Mouse (Mus musculus): Measurements from ENCODE around the gene Tfrc. TPM values are rescaled to one million over a fixed set of nuclear protein-coding genes. Genes with fewer than 3 reads are reported as not detected.

Gene Tfrc
- polyA plus RNA-seq, 1 experiment from 2014 or later, result 40.2 TPM

DNA sequence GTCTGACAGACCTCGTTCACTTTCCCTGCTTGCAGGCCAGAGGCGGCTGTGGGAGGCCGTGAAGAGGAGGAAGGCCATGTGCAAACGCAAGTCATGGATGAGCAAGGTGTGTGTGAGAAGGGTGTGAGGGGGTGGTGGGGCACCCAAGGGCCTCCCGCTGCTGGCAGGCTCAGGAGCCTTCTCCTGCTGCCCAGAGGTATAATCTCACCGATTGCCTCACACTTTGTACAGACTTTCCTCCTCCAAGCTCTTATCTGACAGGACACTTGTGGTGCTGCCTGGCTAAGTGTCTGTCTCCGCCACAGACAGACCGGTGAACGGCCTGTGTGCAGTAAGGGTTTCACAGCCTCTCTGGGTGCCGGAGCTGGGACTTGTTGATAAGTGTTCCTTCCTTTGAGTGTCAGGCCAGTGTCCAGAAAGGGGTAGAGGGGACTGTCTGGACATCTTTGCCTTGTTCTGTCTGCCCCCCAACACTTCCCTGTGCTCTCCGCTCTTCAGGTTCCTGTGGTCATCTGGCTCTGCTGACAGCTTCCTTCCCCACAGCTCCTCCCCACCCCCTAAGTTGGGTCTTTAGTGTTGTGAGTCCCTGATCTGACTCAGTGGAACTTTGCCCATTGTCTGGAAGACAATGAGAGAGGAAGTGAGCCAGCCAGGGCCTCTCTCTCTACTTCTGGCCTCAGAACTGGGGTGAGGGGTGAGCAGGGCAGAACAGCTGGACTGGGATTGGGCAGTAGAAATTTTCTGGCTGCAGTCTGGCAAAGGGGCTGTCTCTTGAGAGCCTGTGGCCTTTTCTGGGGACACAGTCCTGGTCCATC lies 57.3 kb downstream of the Tfrc start:
- WGBS, result 71% methylated on average over 11 of the region's 11 CpGs
- H3K27me3 ChIP-seq (replicated peaks; ENCODE audit: control insufficient read depth, insufficient read depth, low read length), result no peaks in the 10 kb centered on the region

DNA sequence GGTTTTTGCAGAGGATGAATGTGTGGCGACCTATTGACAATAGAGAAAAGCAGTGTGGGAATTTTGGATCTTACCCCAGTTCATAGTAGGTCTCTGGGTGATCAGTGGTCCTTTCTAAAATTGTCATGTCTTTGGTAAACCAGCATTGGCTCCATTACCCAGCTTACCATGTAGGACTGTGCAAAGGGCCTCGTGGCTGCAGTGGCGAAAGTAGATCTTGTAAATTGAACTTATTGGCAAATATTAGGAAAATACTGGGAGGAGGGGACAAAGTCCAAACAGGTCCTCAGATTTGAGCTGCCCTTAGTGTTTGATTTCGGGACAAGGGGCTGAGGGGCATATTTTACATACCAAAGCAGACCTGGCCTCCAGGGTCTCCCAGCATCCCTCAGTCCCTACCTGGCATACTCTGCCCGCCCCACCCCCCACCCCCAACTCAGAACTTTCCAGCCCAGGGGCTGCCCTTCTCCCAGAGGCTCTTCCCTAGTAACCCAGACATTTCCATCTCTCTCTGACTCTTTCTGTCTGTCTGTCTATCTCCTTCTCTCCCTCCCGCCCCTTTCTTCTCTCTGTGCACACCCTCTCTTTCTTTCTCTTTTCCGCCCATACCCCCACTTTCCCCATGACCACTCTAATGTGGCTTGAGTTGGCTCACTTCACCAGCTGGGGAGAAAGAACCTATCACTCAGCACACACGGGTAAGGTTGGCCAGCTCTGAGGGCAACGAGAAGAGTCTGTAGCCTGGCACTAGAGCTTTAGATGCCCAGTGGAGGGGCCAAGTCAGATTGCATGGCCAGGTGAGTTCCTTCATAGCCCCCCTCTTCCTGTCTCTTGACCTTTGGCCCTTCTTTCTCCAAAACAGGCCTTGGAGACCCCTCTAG lies 58.2 kb downstream of the Tfrc start:
- Histone ChIP-seq H3K36me3 (ENCODE audit: control insufficient read depth, insufficient read depth, low read length) (peaks cover 51% of the 10 kb centered on the region), H3K4me3 (ENCODE audit: low read depth, low read length) (no peak overlapping the region), H3K4me2 (ENCODE audit: low read depth, low read length) (no peak overlapping the region), H3K27me3 (replicated peaks; ENCODE audit: control insufficient read depth, insufficient read depth, low read length) (no peaks in the 10 kb centered on the region), H3K27ac (replicated peaks; ENCODE audit: low read depth, low read length) (0 out of 2 replicates have a peak overlapping the region, but pooled peaks have one; percentile 4), H3K4me1 (ENCODE audit: control insufficient read depth, insufficient read depth, low read length) (peaks cover 3% of the 10 kb centered on the region; the same call in 1 of the 2 replicates), H3K9me3 (ENCODE audit: control insufficient read depth, low read length) (no peaks in the 10 kb centered on the region), H3K9ac (ENCODE audit: low read depth, low read length) (no peak overlapping the region)
- ATAC-seq (ENCODE audit: low read depth) (no peak), DNase-seq (ENCODE audit: low spot score) (no peak)
- WGBS, result 73% methylated on average over 9 of the region's 9 CpGs

More for the DNA sequence above, 57.3 kb downstream of the Tfrc start:
- Histone ChIP-seq H3K9me3 (ENCODE audit: control insufficient read depth, low read length) (no peaks in the 10 kb centered on the region), H3K4me1 (ENCODE audit: control insufficient read depth, insufficient read depth, low read length) (peaks cover 10% of the 10 kb centered on the region; the same call in 1 of the 2 replicates), H3K9ac (ENCODE audit: low read depth, low read length) (no peak overlapping the region), H3K27ac (replicated peaks; ENCODE audit: low read depth, low read length) (peak overlapping the region; percentile 61), H3K4me3 (ENCODE audit: low read depth, low read length) (no peak overlapping the region), H3K36me3 (ENCODE audit: control insufficient read depth, insufficient read depth, low read length) (peaks cover 43% of the 10 kb centered on the region), H3K4me2 (ENCODE audit: low read depth, low read length) (no peak overlapping the region)
- DNase-seq (ENCODE audit: low spot score) (peak; percentile 68), ATAC-seq (ENCODE audit: low read depth) (no peak)

GRCm38 (mm10) chr16:32667552-32667872 lies 58.8 kb downstream of the Tfrc start:
- Histone ChIP-seq H3K4me2 (ENCODE audit: low read depth, low read length) (no peak overlapping the region), H3K27me3 (replicated peaks; ENCODE audit: control insufficient read depth, insufficient read depth, low read length) (no peaks in the 10 kb centered on the region), H3K36me3 (ENCODE audit: control insufficient read depth, insufficient read depth, low read length) (peaks cover 56% of the 10 kb centered on the region), H3K9me3 (ENCODE audit: control insufficient read depth, low read length) (no peaks in the 10 kb centered on the region), H3K4me1 (ENCODE audit: control insufficient read depth, insufficient read depth, low read length) (no peaks in the 10 kb centered on the region), H3K4me3 (ENCODE audit: low read depth, low read length) (no peak overlapping the region), H3K9ac (ENCODE audit: low read depth, low read length) (no peak overlapping the region), H3K27ac (replicated peaks; ENCODE audit: low read depth, low read length) (0 out of 2 replicates have a peak overlapping the region, but pooled peaks have one; percentile 8)
- no peak for DNase-seq (ENCODE audit: low spot score)
- 78% methylated on average over 3 of the region's 3 CpGs for WGBS
- ATAC-seq (ENCODE audit: low read depth), result no peak

GRCm38 (mm10) chr16:32668030-32668429 lies 59.3 kb downstream of the Tfrc start:
- Histone ChIP-seq H3K4me3 (ENCODE audit: low read depth, low read length) (no peak overlapping the region), H3K9me3 (ENCODE audit: control insufficient read depth, low read length) (no peaks in the 10 kb centered on the region), H3K27ac (replicated peaks; ENCODE audit: low read depth, low read length) (0 out of 2 replicates have a peak overlapping the region, but pooled peaks have one; percentile 8), H3K4me1 (ENCODE audit: control insufficient read depth, insufficient read depth, low read length) (no peaks in the 10 kb centered on the region), H3K36me3 (ENCODE audit: control insufficient read depth, insufficient read depth, low read length) (peaks cover 61% of the 10 kb centered on the region), H3K4me2 (ENCODE audit: low read depth, low read length) (no peak overlapping the region), H3K27me3 (replicated peaks; ENCODE audit: control insufficient read depth, insufficient read depth, low read length) (no peaks in the 10 kb centered on the region), H3K9ac (ENCODE audit: low read depth, low read length) (no peak overlapping the region)
- WGBS, result 68% methylated on average over 8 of the region's 10 CpGs
- ATAC-seq (ENCODE audit: low read depth) (peak; percentile 59), DNase-seq (ENCODE audit: low spot score) (peak; percentile 39)

DNA sequence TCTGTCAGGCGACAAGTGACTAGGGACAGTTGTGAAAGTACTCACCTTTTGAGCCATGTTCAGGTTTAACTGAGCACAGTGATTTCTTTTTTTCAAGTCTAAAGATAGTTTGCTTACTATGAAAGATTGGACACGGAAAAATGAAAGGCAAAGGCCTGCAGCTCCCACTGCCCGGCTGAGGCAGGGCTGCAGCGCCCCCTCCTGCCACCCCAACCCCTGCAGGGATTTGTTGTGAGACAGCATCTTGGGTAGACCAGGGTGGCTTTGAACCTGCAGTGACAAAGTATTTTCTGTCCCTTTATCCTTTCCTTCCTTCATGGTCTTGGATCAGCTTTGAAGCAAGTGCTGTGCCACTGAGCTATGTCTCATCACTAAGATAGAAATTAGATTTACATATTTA lies 59.8 kb downstream of the Tfrc start:
- no peaks in the 10 kb centered on the region for H3K4me1 ChIP-seq (ENCODE audit: control insufficient read depth, insufficient read depth, low read length)
- WGBS, result 42% methylated on average over 4 of the region's 4 CpGs
- no peak overlapping the region for H3K27ac ChIP-seq (replicated peaks; ENCODE audit: low read depth, low read length)
- no peak for ATAC-seq (ENCODE audit: low read depth)
- H3K9me3 ChIP-seq (ENCODE audit: control insufficient read depth, low read length), result no peaks in the 10 kb centered on the region
- H3K27me3 ChIP-seq (replicated peaks; ENCODE audit: control insufficient read depth, insufficient read depth, low read length), result no peaks in the 10 kb centered on the region
- DNase-seq (ENCODE audit: low spot score), result no peak
- peaks cover 61% of the 10 kb centered on the region for H3K36me3 ChIP-seq (ENCODE audit: control insufficient read depth, insufficient read depth, low read length)
- no peak overlapping the region for H3K9ac ChIP-seq (ENCODE audit: low read depth, low read length)
- H3K4me3 ChIP-seq (ENCODE audit: low read depth, low read length), result no peak overlapping the region
- no peak overlapping the region for H3K4me2 ChIP-seq (ENCODE audit: low read depth, low read length)

- Histone ChIP-seq H3K4me2 (ENCODE audit: low read depth, low read length) (no peak overlapping the region), H3K9me3 (ENCODE audit: control insufficient read depth, low read length) (no peaks in the 10 kb centered on the region), H3K4me3 (ENCODE audit: low read depth, low read length) (no peak overlapping the region), H3K36me3 (ENCODE audit: control insufficient read depth, insufficient read depth, low read length) (peaks cover 62% of the 10 kb centered on the region), H3K27me3 (replicated peaks; ENCODE audit: control insufficient read depth, insufficient read depth, low read length) (no peaks in the 10 kb centered on the region), H3K9ac (ENCODE audit: low read depth, low read length) (no peak overlapping the region), H3K4me1 (ENCODE audit: control insufficient read depth, insufficient read depth, low read length) (no peaks in the 10 kb centered on the region), H3K27ac (replicated peaks; ENCODE audit: low read depth, low read length) (no peak overlapping the region)
- WGBS, result 88% methylated on average over 10 of the region's 10 CpGs
- DNase-seq (ENCODE audit: low spot score) (no peak), ATAC-seq (ENCODE audit: low read depth) (no peak)
These were observed 60.5 kb downstream of the Tfrc start for GRCm38 (mm10) chr16:32669243-32669642.

- WGBS, result 84% methylated on average over 10 of the region's 10 CpGs
- no peaks in the 10 kb centered on the region for H3K9me3 ChIP-seq (ENCODE audit: control insufficient read depth, low read length)
- no peaks in the 10 kb centered on the region for H3K27me3 ChIP-seq (replicated peaks; ENCODE audit: control insufficient read depth, insufficient read depth, low read length)
- ATAC-seq (ENCODE audit: low read depth) (no peak), DNase-seq (ENCODE audit: low spot score) (no peak)
- no peak overlapping the region for H3K27ac ChIP-seq (replicated peaks; ENCODE audit: low read depth, low read length)
- no peak overlapping the region for H3K4me2 ChIP-seq (ENCODE audit: low read depth, low read length)
- H3K4me1 ChIP-seq (ENCODE audit: control insufficient read depth, insufficient read depth, low read length), result no peaks in the 10 kb centered on the region
- H3K9ac ChIP-seq (ENCODE audit: low read depth, low read length), result no peak overlapping the region
- H3K36me3 ChIP-seq (ENCODE audit: control insufficient read depth, insufficient read depth, low read length), result peaks cover 71% of the 10 kb centered on the region
- no peak overlapping the region for H3K4me3 ChIP-seq (ENCODE audit: low read depth, low read length)
These were observed 61.8 kb downstream of the Tfrc start for GRCm38 (mm10) chr16:32670354-32671124.

GRCm38 (mm10) chr16:32671206-32671887 lies 62.6 kb downstream of the Tfrc start:
- H3K9me3 ChIP-seq (ENCODE audit: control insufficient read depth, low read length), result no peaks in the 10 kb centered on the region
- peaks cover 71% of the 10 kb centered on the region for H3K36me3 ChIP-seq (ENCODE audit: control insufficient read depth, insufficient read depth, low read length)
- DNase-seq (ENCODE audit: low spot score), result no peak
- H3K4me2 ChIP-seq (ENCODE audit: low read depth, low read length), result no peak overlapping the region
- 84% methylated on average over 13 of the region's 13 CpGs for WGBS
- no peak for ATAC-seq (ENCODE audit: low read depth)
- no peak overlapping the region; the same call in 1 of the 2 replicates for H3K9ac ChIP-seq (ENCODE audit: low read depth, low read length)
- no peak overlapping the region for H3K27ac ChIP-seq (replicated peaks; ENCODE audit: low read depth, low read length)
- no peaks in the 10 kb centered on the region for H3K27me3 ChIP-seq (replicated peaks; ENCODE audit: control insufficient read depth, insufficient read depth, low read length)
- H3K4me1 ChIP-seq (ENCODE audit: control insufficient read depth, insufficient read depth, low read length), result no peaks in the 10 kb centered on the region
- no peak overlapping the region for H3K4me3 ChIP-seq (ENCODE audit: low read depth, low read length)

Measured in embryonic facial prominence, embryonic 14.5 days (tissue).